Mouse (Mus musculus) stomach, embryonic 16.5 days (tissue): ENCODE measurements at regions not wholly inside any gene's neighbourhood (a gene's known extent, or its start where the extent isn't known, plus 50 kb on each side); places are given as distances from the start of the nearest gene placed in this dataset.
A peak's percentile ranks its signal among the peaks of the same experiment; 100 is the strongest.

ENCODE experiments used
- ATAC-seq: fragments of 200-750 bp; cut with Nextera tagmentation; 2 replicates; pipeline ENCODE4 v1.8.0; 2017; ENCODE audit warnings: moderate number of reproducible peaks, moderate TSS enrichment; ENCODE audit not compliant: insufficient read depth, low FRiP score
- H3K27ac ChIP-seq: fragments of 300-500 bp; sonication (generic); 2 replicates; pipeline ENCODE4 v1.5.1; 2014; ENCODE audit warnings: low read length
- H3K27me3 ChIP-seq: fragments of 300-500 bp; sonication (generic); 2 replicates; pipeline ENCODE4 v1.6.1; 2014; ENCODE audit warnings: low read length, control low read depth, mixed read lengths; ENCODE audit not compliant: control insufficient read depth, insufficient read depth
- H3K36me3 ChIP-seq: fragments of 300-500 bp; sonication (generic); 2 replicates; pipeline ENCODE4 v1.6.1; 2014; ENCODE audit warnings: low read length; ENCODE audit not compliant: control insufficient read depth, insufficient read depth
- H3K4me1 ChIP-seq: fragments of 300-500 bp; sonication (generic); 2 replicates; pipeline ENCODE4 v1.6.1; 2014; ENCODE audit warnings: low read length, control low read depth, mixed read lengths; ENCODE audit not compliant: control insufficient read depth, insufficient read depth
- H3K4me2 ChIP-seq: fragments of 300-500 bp; sonication (generic); 2 replicates; pipeline ENCODE4 v1.6.1; 2014; ENCODE audit warnings: low read depth, low read length, mixed read lengths
- H3K4me3 ChIP-seq: fragments of 300-500 bp; sonication (generic); replicated peaks from 2 replicates; pipeline ENCODE4 v1.5.1; 2014; ENCODE audit warnings: mild to moderate bottlenecking, low read length
- H3K9ac ChIP-seq: fragments of 300-500 bp; sonication (generic); 2 replicates; pipeline ENCODE4 v1.6.1; 2014; ENCODE audit warnings: low read length
- H3K9me3 ChIP-seq: fragments of 300-500 bp; sonication (generic); replicated peaks from 2 replicates; pipeline ENCODE4 v1.6.1; 2016; ENCODE audit warnings: low read length, control low read depth; ENCODE audit not compliant: control insufficient read depth
- WGBS: fragments of 180-500 bp; shearing (Covaris S2); extraction: QIAGEN DNeasy Blood & Tissue Kit; methylation state at CpG from one replicate; pipeline ENCODE4 v1.1.7; 2014; 5-methylcytosine and 5-hydroxymethylcytosine counted together

GRCm38 (mm10) chr9:63838996-63839772 is 81.4 kb upstream of the Smad3 start:
- H3K4me2 ChIP-seq = no peak overlapping the region
- no peaks in the 10 kb centered on the region for H3K27me3 ChIP-seq
- no peaks in the 10 kb centered on the region for H3K9me3 ChIP-seq
- no peaks in the 10 kb centered on the region for H3K36me3 ChIP-seq
- H3K27ac ChIP-seq = no peak overlapping the region
- WGBS = 89% methylated on average over 14 of the region's 14 CpGs
- H3K4me3 ChIP-seq = no peak overlapping the region
- peaks cover 6% of the 10 kb centered on the region; the same call in 1 of the 2 replicates for H3K4me1 ChIP-seq
- no peak overlapping the region for H3K9ac ChIP-seq
- ATAC-seq = no peak

GRCm38 (mm10) chr9:63837552-63837951 is 79.8 kb upstream of the Smad3 start:
- Histone ChIP-seq H3K9ac (no peak overlapping the region), H3K36me3 (no peaks in the 10 kb centered on the region), H3K9me3 (no peaks in the 10 kb centered on the region), H3K4me3 (no peak overlapping the region), H3K27me3 (no peaks in the 10 kb centered on the region), H3K4me1 (peaks cover 6% of the 10 kb centered on the region; the same call in 1 of the 2 replicates), H3K27ac (peak overlapping the region; percentile 81), H3K4me2 (no peak overlapping the region)
- WGBS = 76% methylated on average over 6 of the region's 6 CpGs
- ATAC-seq = no peak

- Histone ChIP-seq H3K9me3 (no peaks in the 10 kb centered on the region), H3K9ac (no peak overlapping the region), H3K27me3 (no peaks in the 10 kb centered on the region), H3K27ac (peak overlapping the region; percentile 81), H3K4me3 (no peak overlapping the region), H3K4me2 (no peak overlapping the region), H3K4me1 (peaks cover 6% of the 10 kb centered on the region; the same call in 1 of the 2 replicates), H3K36me3 (no peaks in the 10 kb centered on the region)
- ATAC-seq = peak; percentile 72; the same call in 1 of the 2 replicates
- 43% methylated on average over 5 of the region's 5 CpGs for WGBS
These were observed 78.9 kb upstream of the Smad3 start for GRCm38 (mm10) chr9:63836565-63837284.

GRCm38 (mm10) chr9:63836036-63836435 is 78.2 kb upstream of the Smad3 start:
- H3K9me3 ChIP-seq = no peaks in the 10 kb centered on the region
- no peaks in the 10 kb centered on the region for H3K27me3 ChIP-seq
- no peak overlapping the region for H3K4me2 ChIP-seq
- WGBS = 47% methylated on average over 11 of the region's 11 CpGs
- peak overlapping the region; percentile 67; the same call in 1 of the 2 replicates for H3K27ac ChIP-seq
- ATAC-seq = no peak
- H3K9ac ChIP-seq = no peak overlapping the region
- H3K4me3 ChIP-seq = no peak overlapping the region
- H3K36me3 ChIP-seq = no peaks in the 10 kb centered on the region
- H3K4me1 ChIP-seq = peaks cover 6% of the 10 kb centered on the region; the same call in 1 of the 2 replicates

GRCm38 (mm10) chr9:63834416-63834815 is 76.6 kb upstream of the Smad3 start:
- Histone ChIP-seq H3K36me3 (no peaks in the 10 kb centered on the region), H3K4me1 (peaks cover 6% of the 10 kb centered on the region; the same call in 1 of the 2 replicates), H3K4me2 (no peak overlapping the region), H3K9ac (no peak overlapping the region), H3K27ac (no peak overlapping the region), H3K9me3 (no peaks in the 10 kb centered on the region), H3K27me3 (no peaks in the 10 kb centered on the region), H3K4me3 (no peak overlapping the region)
- ATAC-seq = no peak
- 70% methylated on average over 3 of the region's 3 CpGs for WGBS

- H3K9me3 ChIP-seq = peaks cover 3% of the 10 kb centered on the region; the same call in 1 of the 2 replicates
- no peaks in the 10 kb centered on the region for H3K4me1 ChIP-seq
- 77% methylated on average over 3 of the region's 3 CpGs for WGBS
- ATAC-seq = no peak
- H3K27ac ChIP-seq = no peak overlapping the region
- H3K27me3 ChIP-seq = no peaks in the 10 kb centered on the region
- H3K4me3 ChIP-seq = no peak overlapping the region
- no peak overlapping the region for H3K4me2 ChIP-seq
- H3K36me3 ChIP-seq = no peaks in the 10 kb centered on the region
- H3K9ac ChIP-seq = no peak overlapping the region
These were observed 60.4 kb upstream of the Smad3 start for GRCm38 (mm10) chr9:63818163-63818562.

GRCm38 (mm10) chr9:63816540-63816939 is 58.7 kb upstream of the Smad3 start:
- Histone ChIP-seq H3K4me3 (no peak overlapping the region), H3K36me3 (no peaks in the 10 kb centered on the region), H3K27ac (no peak overlapping the region), H3K9me3 (peaks cover 3% of the 10 kb centered on the region; the same call in 1 of the 2 replicates), H3K27me3 (no peaks in the 10 kb centered on the region), H3K4me1 (no peaks in the 10 kb centered on the region), H3K4me2 (no peak overlapping the region), H3K9ac (no peak overlapping the region)
- ATAC-seq = no peak
- WGBS = 60% methylated on average over 2 of the region's 2 CpGs

GRCm38 (mm10) chr9:63809901-63810587 is 52.2 kb upstream of the Smad3 start:
- Histone ChIP-seq H3K4me2 (no peak overlapping the region), H3K4me3 (no peak overlapping the region), H3K9me3 (no peaks in the 10 kb centered on the region), H3K27ac (no peak overlapping the region), H3K36me3 (no peaks in the 10 kb centered on the region), H3K9ac (no peak overlapping the region), H3K4me1 (no peaks in the 10 kb centered on the region), H3K27me3 (no peaks in the 10 kb centered on the region)
- no peak for ATAC-seq
- 37% methylated on average over 3 of the region's 3 CpGs for WGBS
